Mouse (Mus musculus) frontal cortex, adult (tissue): Measurements from ENCODE around the gene Xirp1.

Experiments used
- ATAC-seq: cut with Nextera tagmentation; 2 replicates; pipeline ENCODE4 v1.9.2; 2017; ENCODE audit warnings: mild to moderate bottlenecking, moderate library complexity, mixed read lengths; ENCODE audit not compliant: low TSS enrichment

Gene Xirp1

DNA sequence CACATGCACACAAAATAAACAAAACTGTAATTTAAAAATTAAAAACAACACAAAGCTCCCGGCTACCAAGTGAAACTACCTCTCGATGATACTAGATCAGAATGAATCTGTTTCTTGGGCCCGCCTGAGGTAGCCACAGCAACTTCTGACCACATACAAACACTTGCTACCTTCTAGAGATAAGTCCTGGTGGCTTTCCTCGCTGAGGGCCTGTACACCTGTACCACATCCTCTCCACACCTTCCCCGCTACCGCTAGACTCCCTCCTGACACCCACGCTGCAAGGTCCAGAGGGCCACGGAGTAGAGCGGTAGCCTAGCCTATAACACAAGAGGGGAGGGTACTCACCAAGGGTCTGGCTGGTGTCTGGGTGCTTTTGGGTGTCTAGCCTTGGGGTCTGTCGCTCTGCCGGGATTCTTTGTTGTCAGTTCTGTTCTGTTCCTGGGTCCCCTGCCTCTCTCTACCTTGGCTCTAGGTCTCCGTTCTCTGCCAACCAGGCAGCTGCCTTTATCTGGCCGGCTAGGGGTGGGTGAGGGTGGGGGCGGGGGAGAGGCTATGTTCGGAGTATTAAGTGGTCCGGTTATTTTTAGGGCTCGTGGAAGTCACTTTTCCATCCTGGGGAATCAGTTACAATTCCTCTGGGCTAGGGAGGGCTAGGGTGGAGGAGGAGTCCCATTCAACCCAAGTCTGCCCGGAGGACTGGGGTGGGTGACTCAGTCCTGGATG, at the start of gene Xirp1:
Xirp1 (minus strand) TSS at position 513 of the 726 bp plus-strand sequence.
- no peak for ATAC-seq

DNA sequence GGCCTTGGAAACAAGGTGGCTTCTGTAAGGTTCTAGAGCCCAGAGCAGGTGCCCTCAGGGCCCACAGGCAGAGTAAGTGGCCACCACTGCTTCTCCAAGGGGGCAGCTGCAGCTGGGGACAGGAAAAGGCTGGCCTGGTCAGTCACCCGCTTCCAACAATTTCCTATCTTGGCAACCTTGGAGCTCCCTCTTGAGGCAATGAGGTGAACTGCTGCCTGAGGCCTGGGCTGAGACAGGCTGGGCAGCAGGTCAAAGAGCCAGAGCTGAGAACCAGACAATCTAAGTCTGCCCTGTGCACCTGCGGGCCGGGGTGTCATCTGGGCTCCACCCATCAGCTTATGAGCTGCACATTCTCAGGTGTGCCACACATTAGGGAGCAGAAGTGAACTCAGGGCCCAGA, 49.8 kb upstream of the Xirp1 start:
- peak; percentile 72; the same call in 1 of the 2 replicates for ATAC-seq

DNA sequence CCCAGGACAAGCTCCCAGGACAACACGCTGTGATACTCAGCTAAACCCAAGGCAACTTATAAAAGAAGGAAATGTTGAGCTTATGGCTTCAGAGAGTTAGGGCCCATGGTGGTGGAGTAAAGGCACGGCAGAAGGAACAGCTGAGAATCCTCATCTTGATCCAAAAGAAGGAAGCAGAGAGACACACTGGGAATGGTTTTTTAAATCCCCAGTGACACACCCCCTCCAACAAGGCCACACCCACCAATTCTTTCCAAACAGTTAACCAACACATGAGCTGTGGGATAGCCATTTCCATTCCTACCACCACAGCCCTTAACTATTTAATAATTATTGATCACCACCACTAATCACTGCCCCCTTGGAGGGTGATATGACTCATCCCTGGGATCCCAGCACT, 47.9 kb upstream of the Xirp1 start:
- no peak for ATAC-seq

DNA sequence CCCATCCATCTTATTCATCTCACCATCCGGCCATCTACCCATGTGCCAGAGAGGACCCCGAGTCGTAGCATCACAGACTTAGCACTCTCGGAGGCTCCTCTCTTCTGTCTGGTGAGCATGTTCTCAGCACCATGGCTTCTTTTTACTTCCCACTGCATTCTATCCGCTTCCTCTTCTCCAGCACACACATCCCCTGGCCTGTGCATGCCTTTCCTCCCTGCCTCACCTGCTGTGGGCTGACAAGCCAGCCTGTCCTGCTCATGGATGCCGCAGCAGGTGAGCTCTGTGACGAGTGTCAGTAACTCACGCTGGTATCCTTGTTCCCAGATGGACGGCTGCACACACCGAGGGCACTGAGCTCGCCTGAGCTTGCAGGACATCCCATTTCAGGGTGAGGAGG, 46.4 kb upstream of the Xirp1 start, which contains the start of gene Cx3cr1:
Cx3cr1 (minus strand) TSS at position 101 of the 400 bp plus-strand sequence.
- ATAC-seq = no peak

DNA sequence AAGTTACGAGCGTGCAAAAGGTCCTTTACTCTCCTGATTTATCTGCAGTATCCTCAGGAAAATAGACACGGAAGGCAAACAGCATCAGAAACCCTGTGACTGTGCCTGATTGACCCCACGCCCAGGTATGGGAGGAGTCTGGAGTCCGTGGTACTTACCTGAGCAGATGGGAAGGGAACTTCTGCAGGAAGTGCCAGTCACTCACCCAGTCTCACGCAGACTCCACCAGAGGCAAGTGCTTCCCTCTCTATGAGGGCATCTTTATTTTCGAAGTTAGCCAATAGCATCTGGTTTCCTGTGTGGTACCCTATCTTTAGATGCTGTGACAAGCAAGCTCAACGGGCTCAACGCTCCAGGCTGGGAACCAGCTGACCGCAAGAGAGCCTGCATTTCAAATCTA, 44.6 kb upstream of the Xirp1 start:
- no peak for ATAC-seq

DNA sequence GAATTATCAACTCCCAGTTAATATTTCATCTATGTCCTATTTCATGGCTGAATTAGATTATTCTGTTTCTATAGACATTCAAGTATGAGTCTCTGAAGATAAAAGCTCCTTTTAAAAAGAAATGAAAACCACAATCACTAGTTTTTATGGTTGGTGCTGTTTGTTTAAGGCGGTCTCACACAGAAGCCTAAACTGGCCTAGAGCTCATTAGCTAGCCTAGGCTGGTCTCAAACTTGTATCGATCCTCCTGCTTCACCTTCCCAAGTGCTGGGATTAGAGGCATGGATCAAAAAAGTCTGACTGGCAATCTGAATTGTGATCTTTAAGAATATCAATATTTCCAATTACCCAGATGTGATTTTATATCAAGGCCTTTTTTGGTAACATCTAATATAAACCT, 44.2 kb upstream of the Xirp1 start:
- no peak for ATAC-seq

DNA sequence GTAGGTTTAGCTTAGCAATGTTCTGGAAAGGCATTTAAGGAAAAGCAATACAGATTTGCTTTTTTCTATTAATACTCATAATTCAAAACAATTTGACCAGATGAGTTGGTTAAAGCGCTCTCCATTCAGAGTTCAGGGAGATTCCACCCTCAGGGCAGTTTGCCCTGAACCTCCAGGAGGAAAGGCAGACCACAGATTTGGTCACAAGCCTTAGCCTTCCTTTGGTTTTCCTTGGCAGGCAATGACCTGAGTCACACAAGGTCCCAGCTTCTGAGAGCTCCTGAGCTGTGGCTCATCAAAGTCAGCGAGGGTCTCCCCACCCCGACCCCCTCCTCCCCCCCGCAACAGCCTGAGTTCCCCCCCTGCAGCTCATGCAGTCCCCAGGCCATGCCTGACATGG, 40.9 kb upstream of the Xirp1 start:
- no peak for ATAC-seq

DNA sequence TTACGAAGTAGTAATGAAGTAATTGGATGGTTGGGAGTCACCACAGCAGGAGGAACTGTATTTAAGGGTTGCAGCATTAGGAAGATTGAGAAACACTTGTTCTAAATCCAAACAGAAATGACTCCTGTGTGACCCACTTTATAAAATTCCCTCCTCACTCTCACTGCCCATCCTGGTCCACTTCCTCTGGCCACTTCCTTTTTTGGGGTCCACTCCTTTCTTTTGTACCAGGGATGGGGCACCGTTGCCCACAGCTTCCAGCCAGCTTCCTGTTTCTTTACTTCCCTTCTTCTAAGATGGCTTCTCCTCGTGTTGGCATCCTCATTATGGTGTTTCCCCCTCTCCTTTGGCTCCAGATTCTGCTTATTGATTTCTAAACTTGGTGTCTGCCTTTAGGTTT, 35.3 kb upstream of the Xirp1 start:
- no peak for ATAC-seq

DNA sequence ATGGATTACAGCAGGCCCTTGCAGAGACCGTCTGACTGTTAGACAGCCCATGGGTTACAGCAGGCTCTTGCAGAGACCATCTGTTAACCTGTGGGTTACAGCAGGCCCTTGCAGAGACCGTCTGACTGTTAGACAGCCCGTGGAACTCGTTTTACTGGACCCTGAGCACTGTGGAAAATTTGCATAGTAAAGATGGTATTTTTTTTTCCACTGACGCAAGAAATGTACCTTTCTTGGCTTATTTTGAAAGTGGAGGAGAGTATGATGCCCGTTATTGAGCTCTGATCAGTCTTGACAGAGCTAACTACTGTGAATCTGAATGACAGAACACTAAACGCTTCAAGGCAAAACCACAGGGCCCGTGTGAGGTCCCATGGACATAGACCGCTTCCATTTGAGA, 32.8 kb upstream of the Xirp1 start:
- no peak for ATAC-seq

DNA sequence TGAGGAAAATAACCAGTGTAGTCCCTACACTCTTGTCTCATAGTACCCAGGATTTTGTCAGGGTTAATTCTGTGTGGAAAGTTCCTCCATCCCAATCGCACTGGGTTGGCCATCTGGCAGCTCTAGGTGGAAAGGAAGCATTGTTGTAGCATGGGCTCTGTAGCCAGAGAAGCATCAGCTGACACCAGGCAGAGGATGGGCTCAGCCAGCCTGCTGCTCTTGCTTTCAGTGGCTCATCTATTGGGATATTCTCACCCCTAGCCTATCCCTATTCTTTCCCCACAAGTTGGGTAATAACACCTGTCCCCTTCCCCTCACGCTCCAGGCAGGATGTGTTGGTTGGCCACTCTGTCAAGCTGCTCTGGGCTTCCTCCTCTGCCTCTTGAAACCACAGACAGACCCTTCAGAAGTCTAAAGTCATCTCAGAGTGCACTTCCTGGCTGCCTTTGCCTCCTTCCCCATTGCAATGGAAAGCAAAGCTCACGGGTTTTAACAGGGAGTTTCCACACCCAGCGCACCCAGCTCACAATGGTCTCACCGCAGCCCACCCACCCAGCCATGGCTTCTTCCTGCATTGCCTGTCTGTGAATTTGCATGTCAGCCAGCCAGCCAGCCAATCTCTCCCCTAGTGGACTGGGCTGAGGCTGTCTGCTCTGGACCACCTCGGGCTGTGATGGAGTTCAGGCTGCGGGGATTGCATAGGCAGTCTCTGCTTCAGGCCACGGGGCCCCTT, 31.3 kb upstream of the Xirp1 start:
- ATAC-seq = peak; percentile 41; the same call in 1 of the 2 replicates

DNA sequence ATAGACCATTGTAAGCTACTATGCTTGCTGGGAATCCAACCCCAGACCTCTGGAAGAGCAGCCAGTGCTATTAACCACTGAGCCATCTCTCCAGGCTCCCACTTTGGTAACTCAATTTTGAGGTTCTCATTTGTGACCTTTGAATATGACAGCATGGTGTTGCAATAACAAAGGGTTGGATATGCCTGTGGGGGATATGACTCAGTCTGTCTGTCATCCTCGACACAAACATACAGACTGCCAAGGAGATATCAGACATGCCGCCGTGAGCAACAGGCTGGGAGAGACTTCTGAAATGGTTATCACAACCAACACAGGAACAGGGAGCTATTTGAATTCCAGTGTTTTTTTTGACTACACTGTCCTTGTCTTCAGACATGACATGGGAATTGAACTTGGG, 26.0 kb upstream of the Xirp1 start:
- ATAC-seq = no peak

DNA sequence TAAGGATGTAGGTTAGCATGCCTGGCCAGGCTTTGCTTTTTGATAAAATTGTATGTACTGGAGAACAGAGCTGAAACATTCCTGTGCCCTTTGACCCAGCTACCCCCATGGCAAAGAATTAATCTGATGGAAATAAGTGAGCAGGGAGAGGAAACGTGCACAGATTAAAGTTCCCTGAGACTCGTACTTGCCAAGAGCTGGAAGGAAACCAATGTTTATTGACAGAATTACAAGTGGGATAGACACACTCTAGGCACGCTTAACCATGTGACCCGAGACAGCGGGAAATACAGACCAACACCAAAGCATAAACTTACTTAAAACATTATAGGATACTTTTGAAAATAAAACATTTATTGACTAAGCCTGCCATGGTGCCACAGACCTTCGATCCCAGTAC, 25.1 kb upstream of the Xirp1 start:
- ATAC-seq = no peak

DNA sequence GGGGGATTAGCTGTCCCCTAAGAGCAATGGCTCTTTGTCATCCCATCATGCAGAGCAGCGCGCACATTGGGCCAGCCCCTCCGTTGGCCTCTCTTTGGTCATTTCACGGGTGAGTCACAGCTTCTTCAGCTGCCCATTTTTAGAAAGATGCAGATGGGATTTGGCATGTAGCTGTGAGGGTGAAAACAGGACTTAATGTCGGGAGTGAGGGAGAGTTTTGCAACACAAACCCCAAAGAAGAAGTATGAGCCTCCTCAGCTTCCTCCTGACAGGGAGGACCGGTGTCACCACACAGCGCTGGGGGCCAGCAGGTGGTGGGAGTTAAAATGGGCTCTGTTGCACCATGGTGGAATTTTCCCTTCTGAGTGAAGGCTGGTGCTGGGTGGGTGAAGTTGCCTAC, 19.7 kb upstream of the Xirp1 start:
- no peak; the same call in 1 of the 2 replicates for ATAC-seq

DNA sequence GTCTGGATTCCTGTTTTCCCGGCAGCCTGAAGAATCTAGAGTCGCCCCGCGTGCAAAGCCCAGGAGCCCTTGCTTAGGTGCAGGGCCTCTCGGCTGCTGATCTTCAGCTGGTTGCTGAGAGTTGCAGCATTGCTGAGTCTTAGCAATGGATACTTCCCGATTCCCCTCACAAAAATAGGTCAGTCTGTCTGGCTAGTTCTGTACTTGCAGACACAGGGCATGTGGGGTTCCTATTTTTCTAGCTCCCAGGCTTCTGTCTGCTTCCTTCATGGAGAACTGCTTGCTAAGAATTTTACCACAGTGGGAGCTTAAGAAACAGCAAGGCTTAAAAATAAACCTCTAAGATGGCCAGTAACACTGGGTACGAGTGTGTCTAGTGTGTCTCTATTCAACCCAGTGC, 14.0 kb upstream of the Xirp1 start:
- peak; percentile 72 for ATAC-seq

DNA sequence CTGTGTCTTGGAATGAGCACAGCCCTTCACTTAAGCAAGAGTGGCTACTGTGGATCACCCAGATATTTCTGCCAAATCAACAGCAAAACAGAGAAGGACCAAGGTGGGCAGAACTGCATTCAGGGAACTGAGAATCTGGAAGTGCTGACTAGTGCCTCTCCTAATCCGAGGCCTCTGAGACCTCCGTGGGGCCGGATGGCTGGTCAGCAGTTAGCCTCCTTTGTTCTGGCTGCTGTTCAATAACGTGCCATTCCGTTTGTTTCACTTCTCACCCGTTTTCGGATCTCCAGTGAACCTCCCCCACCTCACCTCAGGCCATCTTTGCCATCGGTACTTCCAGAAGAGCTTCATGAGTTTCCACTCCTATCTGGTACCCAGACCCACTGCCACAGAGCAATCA, 11.0 kb upstream of the Xirp1 start:
- ATAC-seq = no peak; the same call in 1 of the 2 replicates

DNA sequence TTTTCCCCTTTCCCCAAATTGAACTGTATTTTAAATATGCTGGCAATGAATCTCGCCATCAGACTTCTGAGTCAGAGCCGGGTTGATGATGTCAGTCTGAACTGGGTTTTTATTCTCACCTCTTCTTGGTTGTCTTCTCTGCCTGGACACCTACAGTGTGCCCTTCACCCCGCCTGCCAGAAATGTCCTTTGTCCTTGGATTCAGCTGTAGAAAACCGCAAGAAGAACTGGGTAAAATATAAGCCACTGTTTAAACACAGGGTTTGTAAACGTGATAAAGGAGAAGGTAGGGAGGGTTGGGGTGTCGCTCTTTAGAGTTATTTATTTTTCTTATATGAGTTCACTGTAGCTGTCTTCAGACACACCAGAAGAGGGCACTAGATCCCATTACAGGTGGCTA, 9.3 kb upstream of the Xirp1 start:
- no peak for ATAC-seq

DNA sequence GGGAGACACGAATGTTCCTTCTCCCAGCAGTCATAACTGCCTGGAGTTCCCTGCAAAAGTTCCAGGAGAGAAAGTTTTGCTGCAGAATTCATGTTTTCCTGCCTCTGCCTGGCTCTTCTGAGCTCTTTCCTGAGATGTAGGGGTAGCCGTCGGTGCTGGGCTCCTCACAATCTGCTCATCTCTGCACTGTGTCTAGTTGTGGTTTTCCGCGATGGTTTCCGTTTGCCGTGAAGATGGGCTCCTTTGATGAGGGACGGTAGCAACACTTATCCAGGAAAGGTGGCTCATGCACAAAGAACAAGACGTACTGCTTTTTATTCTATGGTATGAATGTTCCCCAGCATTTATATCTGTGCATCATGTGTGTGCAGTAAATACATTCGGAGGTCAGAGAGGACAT, 7.0 kb upstream of the Xirp1 start:
- no peak for ATAC-seq

DNA sequence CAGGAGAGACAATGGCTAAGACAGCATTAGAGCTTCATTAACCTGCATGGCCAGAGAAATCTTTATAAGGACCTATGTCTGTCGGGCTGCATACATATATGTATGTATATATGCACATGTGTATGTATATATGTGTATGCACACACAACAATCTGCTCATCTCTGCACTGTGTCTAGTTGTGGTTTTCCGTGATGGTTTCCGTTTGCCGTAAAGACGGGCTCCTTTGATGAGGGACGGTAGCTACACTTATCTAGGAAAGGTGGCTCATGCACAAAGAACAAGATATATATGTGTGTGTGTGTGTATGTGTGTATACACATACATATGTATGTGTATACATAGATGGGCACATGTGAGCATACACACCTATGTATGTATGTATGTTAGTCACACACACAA, 6.5 kb upstream of the Xirp1 start:
- ATAC-seq = no peak

DNA sequence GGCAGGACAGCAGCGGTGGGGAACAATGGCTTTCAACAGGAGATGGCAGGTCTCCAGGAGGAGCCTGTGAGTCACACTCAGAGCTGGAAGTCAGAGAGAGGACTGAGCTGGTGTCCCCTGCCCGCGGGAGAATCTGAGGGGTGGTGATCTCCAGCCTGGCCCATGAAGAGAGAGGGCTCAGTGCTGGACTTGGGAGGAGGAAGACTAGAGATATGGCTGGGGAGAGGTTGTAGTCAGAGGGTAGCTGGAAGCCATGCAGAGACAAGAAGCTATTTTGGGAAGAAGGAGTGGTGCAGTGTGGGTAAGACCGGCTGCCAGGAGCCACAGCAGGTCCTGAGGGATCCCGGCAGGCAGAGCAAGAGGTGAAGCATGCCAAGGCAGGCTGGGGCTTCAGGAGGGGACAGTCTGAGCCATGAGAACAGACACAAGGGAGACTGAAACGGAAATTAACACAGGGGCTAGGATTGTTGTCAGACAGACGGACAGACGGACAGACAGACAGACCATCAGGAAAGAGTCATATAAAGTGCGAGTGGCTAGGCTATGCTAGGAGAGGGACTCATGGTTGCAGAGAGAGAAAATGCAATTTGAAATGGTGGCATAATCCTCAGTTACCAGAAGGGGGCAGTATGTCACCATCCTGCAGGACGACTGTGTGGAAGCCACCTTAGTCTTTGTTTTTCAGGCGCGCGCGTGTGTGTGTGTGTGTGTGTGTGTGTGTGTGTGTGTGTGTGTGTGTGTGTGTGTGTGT, 4.2 kb upstream of the Xirp1 start:
- ATAC-seq = peak; percentile 87

DNA sequence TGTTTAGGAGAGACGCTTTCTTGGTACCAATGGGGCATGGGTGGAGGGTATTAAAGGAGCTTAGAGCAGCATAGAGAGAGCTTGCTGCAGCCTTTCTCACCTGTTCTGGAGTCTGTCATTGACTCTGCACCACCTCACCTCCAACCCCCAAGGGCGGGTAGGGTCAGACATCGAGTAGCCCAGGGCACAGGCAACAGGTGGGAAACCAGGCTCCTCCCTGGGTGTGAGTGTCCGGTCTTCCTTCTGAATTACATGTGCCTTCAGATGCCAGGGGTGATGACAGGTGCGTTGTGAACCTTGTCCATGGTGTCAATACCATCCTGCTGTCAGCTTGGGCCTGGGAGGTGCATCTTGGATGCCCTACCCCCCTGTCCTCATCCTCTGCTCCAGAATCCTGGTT, 1.2 kb upstream of the Xirp1 start:
- ATAC-seq = no peak

DNA sequence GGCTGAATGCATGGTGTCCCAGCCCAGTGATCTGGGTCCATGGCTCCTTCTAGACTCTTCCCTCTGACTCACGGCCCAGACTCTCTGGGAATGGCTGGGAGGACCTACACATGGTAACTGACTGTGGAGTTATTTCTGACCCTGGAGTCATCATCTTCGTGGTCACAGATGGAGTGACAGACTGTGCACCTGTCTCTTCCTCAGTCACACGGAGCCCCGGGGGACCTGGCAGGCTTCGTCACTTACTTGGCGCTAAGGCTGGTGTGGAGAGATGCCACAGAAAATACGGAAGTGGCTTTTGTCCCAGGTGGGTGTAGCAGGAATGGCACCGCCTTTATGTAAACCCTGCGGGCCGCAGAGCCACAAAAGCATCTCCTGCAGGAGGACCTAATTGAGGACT, 773 bp upstream of the Xirp1 start:
- ATAC-seq = no peak

DNA sequence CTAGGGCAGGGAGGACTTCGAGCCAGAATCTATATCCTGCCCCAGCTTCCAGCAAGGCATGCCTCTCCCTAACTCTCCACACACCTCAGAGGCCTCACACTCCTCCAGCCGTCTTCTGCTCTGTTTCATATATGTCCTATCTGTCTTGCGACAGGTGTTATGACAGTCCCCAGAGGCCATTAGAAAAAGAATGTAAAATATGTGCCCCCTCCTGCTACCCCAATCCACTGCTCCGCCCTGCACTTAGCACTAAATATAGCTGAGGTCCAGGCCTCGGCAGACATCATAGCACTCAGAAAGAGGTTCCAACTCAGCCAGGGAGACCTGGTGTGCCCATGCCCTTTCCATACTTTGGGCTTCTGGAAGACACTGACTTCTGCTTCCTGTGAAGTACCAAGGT, 2.2 kb downstream of the Xirp1 start:
- ATAC-seq = no peak
